Mouse (Mus musculus) testis, postnatal 14 days (tissue): ENCODE data around the gene Stn1.
A peak's percentile ranks its signal among the peaks of the same experiment; 100 is the strongest.

Experiments used
- DNase-seq: peaks from one replicate; pipeline ENCODE4 v3.0.0; 2021; ENCODE audit warnings: low spot score

Gene Stn1

DNA sequence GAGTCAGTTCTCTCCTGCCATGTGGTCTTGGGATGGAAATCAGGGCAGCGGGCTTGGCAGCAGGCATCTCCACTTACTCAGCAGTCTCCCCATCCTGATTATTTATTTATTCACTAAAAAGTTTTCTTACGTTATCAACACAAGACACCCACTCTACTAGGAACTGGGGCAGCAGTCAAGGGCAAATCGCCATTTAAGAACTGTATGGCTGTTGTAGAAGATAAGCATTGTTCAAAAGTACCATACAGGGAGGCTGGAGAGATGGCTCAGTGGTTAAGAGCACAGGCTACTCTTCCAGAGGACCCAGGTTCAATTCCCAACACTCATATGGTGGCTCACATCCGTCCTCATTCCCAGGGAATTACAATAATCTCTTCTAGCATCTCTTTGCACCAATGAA, 65.5 kb downstream of the Stn1 start:
- no peak for DNase-seq

DNA sequence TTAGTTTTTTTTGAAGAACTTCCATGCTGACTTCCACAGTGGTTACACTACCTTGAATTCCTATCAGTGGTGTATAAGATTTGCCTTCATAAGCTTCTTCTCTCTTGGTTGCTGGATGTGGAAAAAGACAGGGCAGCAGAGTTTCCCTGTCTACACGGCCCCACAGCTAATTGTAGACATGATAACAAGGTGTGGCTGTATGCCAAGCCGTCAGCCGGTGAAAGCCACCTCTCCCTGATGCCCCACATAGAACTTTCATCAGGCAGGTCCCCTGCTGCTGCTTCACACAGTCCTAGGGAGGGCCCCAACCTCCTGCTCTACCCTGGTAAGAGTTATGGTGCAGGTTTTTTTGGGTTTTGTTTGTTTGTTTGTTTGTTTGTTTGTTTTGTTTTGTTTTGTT, 68.6 kb downstream of the Stn1 start:
- DNase-seq, result no peak

DNA sequence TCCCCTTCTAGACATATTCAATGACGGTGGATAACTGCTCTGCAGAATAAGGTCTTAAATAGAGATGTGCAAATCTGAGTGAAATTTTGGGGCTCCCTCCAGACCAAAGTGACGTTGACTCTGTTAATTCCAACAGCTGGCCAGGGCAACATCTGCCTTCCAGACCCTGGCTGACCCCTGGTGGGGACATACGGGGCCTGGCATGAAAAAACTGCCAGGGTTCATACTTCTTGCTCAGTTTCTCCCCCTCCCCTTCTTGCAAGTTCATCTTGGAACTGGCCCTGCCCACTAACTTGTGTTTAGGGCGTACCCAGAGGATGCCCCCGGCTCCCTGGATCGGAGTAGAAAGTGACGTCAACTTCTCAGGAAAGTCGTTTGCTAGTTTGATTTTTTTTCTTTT, 70.5 kb downstream of the Stn1 start:
- no peak for DNase-seq

DNA sequence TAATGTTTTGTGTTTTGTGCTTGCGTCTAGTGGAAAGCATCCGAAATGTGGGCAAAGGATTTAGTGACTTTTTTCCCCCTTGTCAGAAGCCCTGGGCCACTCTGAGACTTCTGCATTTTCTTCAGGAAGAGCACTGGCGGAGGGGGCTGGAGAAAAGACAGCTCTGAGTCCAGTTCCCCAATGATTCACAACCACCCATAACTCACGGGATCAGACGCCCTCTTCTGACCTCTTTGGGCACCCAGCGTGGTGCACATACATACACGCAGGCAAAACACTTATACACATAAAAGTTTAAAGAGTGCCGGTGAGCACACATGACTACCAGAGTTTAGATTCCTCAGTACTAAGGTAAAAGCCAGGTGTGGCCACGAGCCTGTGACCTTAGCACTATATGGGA, 71.8 kb downstream of the Stn1 start:
- DNase-seq, result no peak

DNA sequence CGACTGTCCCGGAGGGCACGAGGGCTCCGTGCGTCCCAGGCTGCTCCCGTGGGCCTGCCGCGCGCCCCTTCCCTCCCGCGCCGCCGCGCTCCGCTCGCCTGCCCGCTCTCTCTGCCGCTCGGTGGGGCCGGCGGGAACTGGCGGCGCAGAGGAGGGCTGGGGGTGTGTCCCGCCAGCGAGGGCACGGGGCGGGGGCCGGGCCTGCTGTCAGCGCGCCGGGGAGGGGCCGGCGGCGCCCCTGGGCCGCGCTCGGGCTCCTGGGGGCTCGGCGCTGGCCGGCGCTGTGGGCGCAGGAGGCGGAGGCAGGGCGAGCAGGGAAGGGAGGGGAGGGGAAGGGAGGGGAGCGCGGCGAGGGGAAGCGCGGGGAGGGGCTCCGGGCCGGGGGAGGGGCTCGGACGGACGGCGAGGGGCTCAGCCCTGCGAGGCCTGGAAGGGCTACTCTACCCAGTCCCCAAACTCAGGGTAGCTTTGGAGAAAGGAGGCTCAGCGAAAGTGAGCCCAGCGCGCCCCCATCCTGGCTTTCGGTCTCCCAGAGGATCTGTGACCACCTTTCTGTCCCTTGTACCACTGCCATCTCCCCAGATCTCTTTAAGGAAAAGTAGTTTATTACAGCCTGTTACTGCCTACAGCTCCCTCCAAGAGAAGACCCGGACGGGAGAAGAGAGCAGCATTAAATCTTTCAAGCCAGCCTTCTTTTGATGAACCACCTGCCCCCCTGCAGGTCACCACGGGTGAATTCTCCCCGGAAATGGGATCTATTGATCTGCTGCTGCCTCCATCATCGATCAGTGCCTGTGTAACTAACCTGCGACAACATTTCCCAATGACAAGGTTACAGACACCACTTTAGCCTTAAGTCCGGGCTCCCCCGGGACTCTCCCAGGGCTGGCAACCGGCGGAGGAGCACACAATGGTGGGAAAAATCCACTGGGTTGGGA, 72.7 kb downstream of the Stn1 start, which contains the start of gene Sh3pxd2a:
TSS of gene Sh3pxd2a (minus strand) at position 98 of the 938 bp plus-strand sequence.
- DNase-seq, result peak; percentile 56

DNA sequence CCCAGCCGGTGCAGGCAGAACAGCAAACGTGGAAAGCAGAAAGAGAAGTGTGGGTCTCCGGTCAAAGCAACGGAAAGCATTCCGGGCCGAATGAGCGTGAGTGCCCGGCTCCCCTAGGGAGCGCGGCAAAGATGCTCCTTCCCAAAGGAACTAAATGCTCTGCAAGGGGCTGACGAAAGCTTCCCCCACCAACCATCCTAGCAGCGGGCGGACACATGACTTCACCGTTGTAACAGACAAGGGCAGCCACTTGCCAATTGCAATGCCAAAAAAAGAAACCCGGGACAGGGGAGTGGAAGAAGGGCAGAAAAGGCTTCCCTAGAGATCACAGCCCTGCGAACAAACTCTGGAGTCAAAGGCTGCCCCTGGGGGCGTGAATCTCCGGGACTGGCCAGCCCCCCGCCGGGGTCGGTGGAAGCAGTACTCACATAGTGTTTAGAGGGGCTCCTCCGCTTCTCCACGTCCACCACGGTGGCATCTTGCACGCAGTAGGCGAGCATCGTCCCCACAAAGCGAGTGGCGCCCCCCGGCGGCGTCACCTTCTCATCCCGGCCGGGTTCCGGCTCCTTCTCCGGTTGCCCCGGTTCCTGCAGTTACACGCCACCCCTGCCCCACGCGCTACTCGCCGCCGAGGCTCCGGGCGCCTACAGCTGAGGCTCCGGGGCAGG, 73.5 kb downstream of the Stn1 start:
- DNase-seq, result peak; percentile 71

DNA sequence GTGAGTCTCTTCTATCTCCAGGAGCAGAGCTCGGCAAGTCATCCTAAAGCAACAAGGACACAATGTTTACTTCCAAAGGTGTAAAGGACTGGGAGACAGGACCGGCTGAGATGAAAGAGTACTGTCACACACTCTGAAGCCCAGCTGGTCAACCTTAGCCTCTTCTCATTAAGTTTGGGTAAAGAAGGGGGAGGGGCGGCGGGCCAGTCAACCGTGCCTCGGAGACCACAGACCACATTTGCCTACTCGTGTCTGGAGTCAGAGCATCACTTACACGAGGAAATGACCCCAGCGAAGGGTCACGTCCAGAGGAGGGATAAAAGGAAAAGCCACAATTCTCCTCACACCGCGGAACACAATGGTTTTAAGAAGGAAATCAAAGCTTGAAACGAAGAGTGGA, 74.1 kb downstream of the Stn1 start:
- peak; percentile 33 for DNase-seq

DNA sequence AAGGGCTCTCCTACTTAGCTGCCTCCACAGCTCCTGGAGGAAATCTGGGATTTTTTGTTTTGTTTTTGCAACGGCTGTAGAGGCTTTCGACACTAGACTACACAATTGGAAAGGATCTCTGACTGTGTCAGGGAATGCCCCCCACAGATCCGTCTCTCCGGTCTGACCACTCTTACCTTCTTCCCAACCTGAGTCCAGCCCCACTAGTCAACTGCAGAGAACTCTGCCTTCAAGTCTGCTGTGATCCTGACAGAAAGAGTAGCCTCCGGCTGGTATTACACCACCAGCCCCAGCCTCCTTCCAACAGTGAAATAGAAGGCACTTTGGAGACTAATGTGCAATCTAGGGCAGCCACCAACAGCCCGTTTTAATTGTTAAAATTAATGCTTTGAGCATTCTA, 74.6 kb downstream of the Stn1 start:
- no peak for DNase-seq

DNA sequence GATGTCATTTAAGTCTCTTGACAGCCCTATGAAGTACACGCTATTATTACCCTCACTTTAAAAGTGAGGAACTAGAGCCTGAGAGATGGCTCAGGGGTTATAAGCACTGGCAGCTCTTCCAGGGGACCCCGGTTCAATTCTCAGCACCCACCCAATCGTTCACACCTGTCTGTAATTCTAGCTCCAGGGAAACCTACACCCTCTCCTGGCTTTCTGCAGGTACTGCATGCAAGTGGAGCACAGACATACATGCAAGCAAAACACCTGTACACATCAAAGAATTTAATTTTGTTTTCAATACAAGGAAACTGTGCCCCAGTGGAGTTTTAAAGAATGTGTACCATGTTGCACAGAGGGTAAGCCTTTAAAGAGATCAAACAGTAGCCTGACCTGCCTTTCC, 75.5 kb downstream of the Stn1 start:
- no peak for DNase-seq

DNA sequence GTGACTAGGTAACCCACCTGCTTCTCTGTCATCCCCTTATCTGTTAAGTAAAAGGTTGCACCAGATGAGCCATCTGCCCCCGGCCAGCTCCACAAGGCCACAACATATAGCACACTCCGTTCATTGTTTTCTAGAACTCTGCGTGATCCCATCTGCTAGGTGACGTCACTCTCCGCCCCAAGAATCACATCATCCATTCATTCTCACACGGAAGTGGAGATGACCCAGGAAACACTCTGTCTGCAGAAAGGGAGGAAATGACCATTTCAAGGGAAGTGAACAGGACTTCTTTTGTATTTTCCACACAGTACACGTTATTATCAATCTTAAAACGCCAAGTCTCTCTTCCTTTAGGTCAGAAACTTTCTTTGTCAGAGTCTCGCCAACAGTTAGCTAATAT, 75.9 kb downstream of the Stn1 start:
- DNase-seq, result no peak

DNA sequence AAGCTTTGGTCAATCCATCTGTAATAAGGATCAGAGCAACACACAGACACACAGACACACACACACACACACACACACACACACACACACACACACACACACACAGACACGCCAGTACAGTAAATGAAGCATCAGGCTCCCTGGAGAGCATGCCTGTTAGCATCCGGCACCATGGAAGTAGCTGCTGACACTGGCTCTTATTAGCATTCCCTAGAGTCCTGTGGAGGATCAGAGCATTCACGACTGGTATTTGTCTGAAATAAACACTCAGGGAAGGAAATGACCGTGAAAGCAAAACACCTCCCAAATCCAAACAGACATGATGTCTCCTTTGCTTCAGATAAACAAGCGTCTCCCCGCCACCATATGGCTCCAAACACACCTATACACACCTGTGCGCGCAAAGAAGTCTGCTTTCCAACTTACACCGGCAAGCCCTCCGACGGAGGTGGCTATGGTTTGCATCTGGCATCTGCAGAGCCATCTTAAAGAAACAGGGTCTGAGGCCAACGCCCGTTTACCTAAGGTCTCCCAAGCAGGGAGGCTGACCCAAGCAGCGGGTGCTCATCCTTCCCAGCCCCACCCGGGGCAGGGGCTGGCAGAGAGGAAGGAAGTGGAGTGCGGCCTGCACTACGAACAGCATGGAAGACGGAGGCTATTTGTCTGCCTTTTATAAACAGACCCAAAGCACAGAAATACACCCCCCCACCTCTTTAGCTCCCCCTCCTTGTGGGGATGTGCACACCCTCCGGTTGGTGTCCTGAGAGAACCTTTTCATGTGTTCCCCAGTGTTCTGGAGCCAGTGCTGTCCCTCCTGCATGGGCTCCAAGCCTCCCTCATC, 77.0 kb downstream of the Stn1 start:
- DNase-seq, result no peak

DNA sequence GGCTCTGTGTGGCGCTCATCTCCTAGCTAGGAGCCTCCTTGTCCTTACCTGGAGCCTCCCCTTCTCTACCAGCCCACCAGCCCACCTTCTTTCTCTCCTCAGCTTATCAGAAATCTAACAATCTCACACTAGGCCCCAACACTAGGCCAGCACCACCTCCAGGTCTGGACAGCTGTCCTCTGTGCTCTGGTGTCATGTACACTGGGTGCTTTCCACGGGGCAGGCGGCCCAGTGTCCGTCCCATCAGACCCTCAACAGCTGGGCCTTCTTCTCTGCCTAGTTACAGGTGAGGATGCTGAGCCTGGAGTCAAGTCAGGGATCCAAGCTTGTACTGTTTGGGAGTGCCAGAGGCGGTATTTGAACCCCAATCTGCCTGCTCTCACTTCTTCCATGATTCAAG, 78.1 kb downstream of the Stn1 start:
- DNase-seq, result no peak

DNA sequence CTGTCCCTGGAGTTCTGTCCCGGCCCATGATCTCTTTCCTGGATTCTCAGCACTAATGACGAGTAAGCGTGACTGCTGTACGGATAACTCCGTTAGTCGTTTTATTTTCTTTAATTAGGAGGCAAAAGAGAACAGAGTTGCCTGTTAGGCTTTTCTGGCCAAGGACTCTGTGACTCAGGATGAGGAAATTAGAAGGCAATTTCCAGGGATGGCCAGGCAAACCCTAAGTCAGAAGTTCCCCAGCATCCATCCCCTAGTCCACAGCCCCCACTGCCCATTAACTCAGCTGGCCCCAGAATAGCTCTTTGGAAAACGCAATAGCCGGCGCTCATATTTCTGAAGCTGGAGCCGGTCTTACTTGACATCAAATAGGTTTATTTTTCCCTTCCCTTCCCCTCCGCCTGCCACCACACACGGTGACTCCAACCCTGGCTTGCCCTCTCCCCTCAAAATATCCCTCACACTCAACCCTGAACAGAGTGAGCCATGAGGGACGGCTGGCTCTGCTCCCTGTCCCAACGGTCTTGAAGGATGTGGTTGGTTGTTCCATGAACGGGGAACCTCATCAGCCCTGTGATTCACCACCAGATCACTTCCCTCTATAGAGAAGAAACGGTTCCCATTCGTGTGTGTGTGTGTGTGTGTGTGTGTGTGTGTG, 78.7 kb downstream of the Stn1 start:
- DNase-seq, result no peak

DNA sequence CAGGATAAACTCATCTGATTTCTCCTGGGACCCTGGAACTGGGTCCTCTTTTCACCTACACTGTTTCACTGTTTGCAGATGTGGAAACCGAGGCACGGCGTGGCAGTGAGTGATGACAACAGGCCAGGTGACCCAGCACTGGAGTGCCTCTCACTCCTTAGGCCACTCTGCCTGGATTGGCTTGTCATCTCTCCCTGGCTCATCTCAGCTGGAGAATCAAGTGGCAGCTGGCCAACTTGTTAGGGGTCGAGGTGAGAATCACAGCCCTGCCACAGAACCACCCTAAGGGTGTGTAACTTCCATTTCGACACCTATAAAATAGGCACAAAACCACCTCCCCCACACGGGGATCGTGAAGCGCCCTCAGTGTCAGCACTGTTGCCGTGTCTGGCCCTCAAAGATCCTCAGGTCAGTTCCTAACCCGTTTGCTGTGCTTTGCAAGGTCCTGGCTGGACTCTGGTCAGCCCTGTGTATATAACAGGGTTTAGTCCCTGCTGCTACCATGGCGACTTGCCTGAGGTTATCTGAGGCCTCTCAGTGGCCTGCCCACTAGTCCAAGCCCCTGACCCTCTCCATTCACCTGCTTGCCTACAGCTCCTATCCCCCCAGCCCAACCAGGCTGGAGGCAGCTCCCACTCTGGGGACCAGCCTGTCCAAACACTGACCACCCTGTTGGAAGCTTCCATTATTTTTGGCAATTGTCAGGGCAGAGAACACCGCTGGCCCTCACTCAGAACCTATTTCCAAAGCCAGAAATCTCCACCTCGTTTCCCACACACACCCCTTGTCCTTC, 79.4 kb downstream of the Stn1 start:
- no peak for DNase-seq

DNA sequence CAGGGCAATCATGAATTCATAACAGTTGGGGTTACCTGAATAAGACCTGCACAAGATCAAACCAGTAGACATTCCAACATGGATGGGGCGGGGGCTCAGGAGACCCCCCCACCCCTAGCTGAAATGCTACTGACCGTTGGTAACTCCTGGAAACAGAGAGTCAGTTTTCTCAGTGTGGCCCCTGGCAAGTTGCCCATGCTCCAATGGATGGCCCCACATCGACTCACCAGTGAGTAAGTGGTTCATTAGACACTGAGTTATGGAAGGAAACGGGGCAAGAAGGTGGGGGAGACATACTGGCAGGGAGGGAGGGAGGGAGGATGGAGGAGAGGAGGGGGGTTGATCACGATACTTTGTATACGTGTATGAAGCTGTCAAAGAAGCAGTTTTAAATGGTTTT, 81.3 kb downstream of the Stn1 start:
- DNase-seq, result no peak

DNA sequence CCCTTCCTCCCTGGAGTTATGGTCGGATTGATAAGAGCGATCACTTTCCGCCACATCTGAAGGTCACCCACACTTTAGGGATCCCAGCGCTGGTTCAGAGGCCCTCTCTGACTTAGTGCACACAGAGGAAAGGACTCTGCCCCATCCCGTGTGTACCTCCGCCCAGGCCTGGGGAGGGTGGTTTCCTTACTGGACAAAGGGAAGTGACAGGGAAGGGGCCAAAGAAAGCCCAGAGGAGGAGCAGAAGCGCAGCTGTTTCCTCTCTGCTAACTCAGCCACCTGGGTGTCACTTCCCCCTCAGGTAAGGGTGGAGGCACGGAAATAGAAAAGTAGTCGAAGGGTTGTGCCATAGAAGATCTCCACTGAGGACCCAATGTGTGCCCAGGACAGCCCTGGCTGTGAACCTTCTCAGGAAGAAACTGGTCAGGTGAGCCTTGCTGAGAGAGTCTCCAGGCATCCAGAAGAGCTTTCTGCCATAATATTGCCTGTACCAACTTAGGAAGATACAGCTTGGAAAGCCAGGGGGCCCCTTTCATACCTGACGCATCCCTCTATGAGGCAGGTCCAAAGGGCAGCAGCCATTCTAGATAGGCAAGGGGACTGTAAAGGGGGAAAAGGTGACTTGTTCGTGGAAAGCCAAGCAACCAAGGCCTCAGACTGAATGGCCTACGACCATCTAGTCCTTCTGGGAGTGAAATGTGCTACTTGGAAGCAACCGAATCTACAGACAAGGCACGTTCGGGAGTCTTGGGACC, 82.1 kb downstream of the Stn1 start:
- no peak for DNase-seq

DNA sequence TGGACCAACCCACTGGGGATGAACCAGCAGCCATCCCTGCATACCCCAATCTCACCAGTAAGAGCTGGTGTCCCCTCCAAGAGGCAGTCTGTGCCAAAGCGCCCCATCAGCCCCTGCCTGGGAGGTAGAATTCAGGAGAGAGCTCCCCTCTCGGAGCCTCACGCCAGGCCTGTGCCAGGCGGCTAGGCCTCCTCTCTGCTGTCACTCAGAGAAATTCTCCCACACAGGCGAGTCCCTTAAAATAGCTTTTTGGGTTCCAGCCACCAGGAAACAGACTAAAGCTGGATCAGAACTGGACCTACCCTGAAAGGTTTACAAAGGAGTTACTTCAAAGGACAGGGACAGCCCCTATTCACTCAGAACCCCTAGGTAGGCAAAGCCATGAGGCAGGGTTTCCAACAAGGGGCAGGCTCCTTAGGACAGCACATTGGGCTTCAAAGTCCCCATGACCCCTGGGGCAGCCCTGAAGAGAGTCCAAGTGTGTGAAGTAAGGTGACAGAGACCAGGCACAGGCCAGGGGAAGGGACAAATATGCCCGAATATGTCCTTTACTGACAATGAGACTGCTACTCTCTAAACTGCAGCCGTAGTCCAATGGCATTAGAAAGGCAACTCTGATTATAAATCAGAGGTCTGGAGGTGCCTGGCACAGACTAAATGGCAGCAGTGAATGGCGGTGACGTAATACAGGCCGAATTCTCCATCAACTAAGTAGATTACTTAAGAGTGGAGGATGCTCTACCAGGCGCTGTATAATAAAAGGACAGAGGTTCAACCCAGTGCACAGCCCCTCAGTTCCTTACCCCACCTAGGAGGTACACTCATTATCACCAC, 82.9 kb downstream of the Stn1 start:
- no peak for DNase-seq

DNA sequence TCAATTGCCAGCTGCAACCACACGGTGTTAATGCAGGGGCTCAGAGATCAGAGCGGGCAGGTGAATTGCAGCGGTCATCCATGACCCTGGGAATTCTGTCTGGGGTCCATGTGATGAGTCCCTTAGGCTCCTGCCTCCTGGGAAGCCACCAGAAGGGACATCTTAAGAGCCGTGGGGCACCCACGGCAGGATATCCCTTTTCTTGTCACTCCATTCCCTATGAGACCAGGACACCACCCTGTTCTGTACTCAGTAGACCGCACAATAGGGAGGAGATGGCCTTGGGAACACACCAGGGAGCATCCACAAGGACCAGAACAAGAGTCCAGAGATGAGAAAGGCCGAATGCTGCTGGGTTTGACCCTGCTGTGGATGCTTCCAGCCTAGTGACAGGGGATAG, 84.0 kb downstream of the Stn1 start:
- no peak for DNase-seq

DNA sequence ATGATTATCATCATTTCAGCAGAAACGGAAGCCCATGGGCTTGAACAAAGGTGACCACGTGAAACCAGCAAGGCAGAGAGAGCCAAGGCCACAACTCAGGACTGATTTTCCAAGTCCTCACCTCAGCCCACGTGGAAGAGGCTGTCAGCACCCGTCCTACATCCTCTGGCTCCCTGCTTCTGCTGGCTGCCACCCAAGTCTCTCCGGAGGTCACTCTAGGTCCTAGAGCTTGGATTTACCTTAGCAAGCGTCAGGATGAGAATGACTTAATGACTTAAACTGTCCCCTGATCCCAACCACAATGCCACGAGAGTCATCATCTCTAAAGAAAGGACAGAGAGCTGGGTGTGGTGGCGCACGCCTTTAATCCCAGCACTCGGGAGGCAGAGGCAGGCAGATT, 84.6 kb downstream of the Stn1 start:
- DNase-seq, result no peak

DNA sequence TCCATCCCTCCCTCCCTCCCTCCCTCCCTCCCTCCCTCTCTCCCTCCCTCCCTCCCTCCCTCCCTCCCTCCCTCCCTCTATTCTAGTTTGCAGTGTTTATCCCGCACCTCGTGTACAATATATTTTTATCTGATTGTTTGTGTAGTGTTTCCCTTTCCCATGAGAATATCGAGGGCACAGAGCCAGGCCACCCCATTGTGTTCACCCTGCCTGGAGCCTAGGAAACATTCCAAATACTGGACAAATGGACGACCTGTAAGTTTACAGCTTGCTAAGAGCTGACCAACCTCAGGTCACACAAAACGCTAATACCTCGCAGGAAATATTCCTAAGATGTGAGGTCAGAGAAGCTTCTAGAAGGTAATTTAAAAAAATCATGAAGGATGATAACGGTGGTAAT, 85.1 kb downstream of the Stn1 start:
- DNase-seq, result no peak
